Mouse (Mus musculus): ENCODE data around the gene Nkx2-2.
A peak's percentile ranks its signal among the peaks of the same experiment; 100 is the strongest.

Nkx2-2 gene

GRCm38 (mm10) chr2:147193271-147194255, at the start of gene Nkx2-2:
TSS of gene Nkx2-2 (minus strand) at chr2:147194243.
- DNase-seq (ENCODE audit: low spot score in 2 of 2): no peak

GRCm38 (mm10) chr2:147235707-147236290, 41.8 kb upstream of the Nkx2-2 start:
- no peak for DNase-seq (ENCODE audit: low spot score in 2 of 2)

GRCm38 (mm10) chr2:147231175-147231574, 37.1 kb upstream of the Nkx2-2 start:
- DNase-seq (ENCODE audit: low spot score in 2 of 2): no peak

- DNase-seq (ENCODE audit: low spot score in 2 of 2): no peak
These were observed 11.1 kb upstream of the Nkx2-2 start for GRCm38 (mm10) chr2:147205076-147205615.

GRCm38 (mm10) chr2:147194711-147195615, 920 bp upstream of the Nkx2-2 start:
- no peak for DNase-seq (ENCODE audit: low spot score in 2 of 2)

GRCm38 (mm10) chr2:147192731-147193130, 1.3 kb downstream of the Nkx2-2 start:
- no peak for DNase-seq (ENCODE audit: low spot score in 2 of 2)

GRCm38 (mm10) chr2:147190316-147191021, 3.6 kb downstream of the Nkx2-2 start:
- DNase-seq (ENCODE audit: low spot score in 2 of 2): no peak

- DNase-seq (ENCODE audit: low spot score in 2 of 2): no peak
These were observed 4.3 kb downstream of the Nkx2-2 start for GRCm38 (mm10) chr2:147189546-147190315.

GRCm38 (mm10) chr2:147188871-147189545, 5.0 kb downstream of the Nkx2-2 start:
- no peak for DNase-seq (ENCODE audit: low spot score in 2 of 2)

GRCm38 (mm10) chr2:147188074-147188700, 5.9 kb downstream of the Nkx2-2 start:
- DNase-seq (ENCODE audit: low spot score in 2 of 2): no peak

GRCm38 (mm10) chr2:147187061-147187870, 6.8 kb downstream of the Nkx2-2 start:
- DNase-seq (ENCODE audit: low spot score in 2 of 2): no peak

- no peak for DNase-seq (ENCODE audit: low spot score in 2 of 2)
These were observed 7.8 kb downstream of the Nkx2-2 start for GRCm38 (mm10) chr2:147186261-147186681.

GRCm38 (mm10) chr2:147185561-147185960, 8.5 kb downstream of the Nkx2-2 start:
- DNase-seq (ENCODE audit: low spot score in 2 of 2): no peak

- peak in 1 of 2 experiments; percentile 30 for DNase-seq (ENCODE audit: low spot score in 2 of 2)
These were observed 9.7 kb downstream of the Nkx2-2 start for GRCm38 (mm10) chr2:147184071-147184990.

GRCm38 (mm10) chr2:147183521-147183920, 10.5 kb downstream of the Nkx2-2 start:
- DNase-seq (ENCODE audit: low spot score in 2 of 2): no peak

GRCm38 (mm10) chr2:147182709-147183260, 11.3 kb downstream of the Nkx2-2 start:
- no peak for DNase-seq (ENCODE audit: low spot score in 2 of 2)
